Mouse (Mus musculus): ENCODE data around the gene Gucy1a1. TPM values are rescaled to one million over a fixed set of nuclear protein-coding genes. Genes with fewer than 3 reads are reported as not detected.
A peak's percentile ranks its signal among the peaks of the same experiment; 100 is the strongest.
"Not testable (repeated sequence)": the region's sequence is repeated elsewhere in the genome, so short reads cannot be mapped to it uniquely, and the experiment has no call there.

The Gucy1a1 gene
- not detected in 2 replicates for polyA plus RNA-seq (2012; ENCODE audit: insufficient read depth, insufficient read length, low replicate concordance, missing spikeins)

DNA sequence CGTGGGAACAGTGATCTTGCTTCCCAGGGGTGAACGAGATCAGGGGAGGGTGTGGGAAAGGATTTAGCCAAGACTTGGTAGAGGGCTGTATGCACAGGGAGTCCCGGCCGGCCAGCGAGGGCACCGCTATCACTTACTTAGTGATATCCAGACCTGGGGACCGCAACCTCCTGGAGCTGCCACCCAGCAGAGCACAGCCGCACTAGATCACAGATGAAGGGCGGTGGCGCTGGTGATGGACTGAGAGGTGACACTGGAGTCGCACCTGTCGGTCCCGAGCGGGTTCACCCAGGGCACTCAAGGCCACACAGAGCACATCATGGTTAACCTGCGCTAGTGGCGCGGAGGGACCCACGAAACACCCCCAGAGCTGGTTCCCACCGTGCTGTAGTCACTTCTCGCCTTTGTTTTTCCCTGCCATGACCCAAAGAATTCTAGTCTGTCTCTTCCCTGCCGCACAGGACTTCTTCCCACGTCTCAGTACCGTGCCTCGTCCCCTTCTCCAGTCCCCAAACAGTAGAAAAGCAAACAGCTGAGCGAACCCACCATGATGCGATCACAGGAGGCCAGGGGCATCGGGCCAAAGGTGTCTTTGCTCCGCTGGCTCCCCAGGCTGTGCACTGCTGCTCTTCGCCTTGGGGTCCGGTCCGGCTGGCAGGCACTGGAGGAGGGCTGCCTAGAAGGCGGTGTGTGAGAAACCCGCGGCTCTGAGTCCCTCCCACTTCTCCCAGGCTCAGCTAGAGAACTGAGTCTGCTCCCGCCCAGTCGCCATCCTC is at the start of gene Gucy1a1:
Gene Gucy1a1 (minus strand): TSS at position 664 of the 776 bp plus-strand sequence.
- H3K4me3 ChIP-seq (ENCODE audit: insufficient read depth, low read depth, low read length), result peak within 1 kb of the TSS; percentile 92
- TF ChIP-seq POLR2A (IDR thresholded peaks at IDR 0.05; ENCODE audit: insufficient read depth, low read depth, low read length) (0 out of 2 replicates have a peak, but pooled peaks have one; percentile 27), CTCF (IDR thresholded peaks at IDR 0.05; ENCODE audit: insufficient read depth, low read depth, low read length) (no peak)
- peaks cover 6% of the 10 kb centered on the region; the same call in 1 of the 2 replicates for H3K4me1 ChIP-seq (ENCODE audit: control insufficient read depth, insufficient read depth, low read length)
- H3K27ac ChIP-seq (ENCODE audit: insufficient read depth, low read depth, low read length), result peak within 1 kb of the TSS; percentile 86
- 1% methylated on average over 36 of the region's 36 CpGs for WGBS

GRCm38 (mm10) chr3:82191559-82192245 is 46.1 kb upstream of the Gucy1a1 start:
- Histone ChIP-seq H3K4me1 (ENCODE audit: control insufficient read depth, insufficient read depth, low read length) (no peaks in the 10 kb centered on the region), H3K4me3 (ENCODE audit: insufficient read depth, low read depth, low read length) (no peak overlapping the region), H3K27ac (ENCODE audit: insufficient read depth, low read depth, low read length) (no peak overlapping the region)
- WGBS, result 63% methylated on average over 1 of the region's 1 CpGs
- TF ChIP-seq POLR2A (IDR thresholded peaks at IDR 0.05; ENCODE audit: insufficient read depth, low read depth, low read length) (no peak), CTCF (IDR thresholded peaks at IDR 0.05; ENCODE audit: insufficient read depth, low read depth, low read length) (no peak)

DNA sequence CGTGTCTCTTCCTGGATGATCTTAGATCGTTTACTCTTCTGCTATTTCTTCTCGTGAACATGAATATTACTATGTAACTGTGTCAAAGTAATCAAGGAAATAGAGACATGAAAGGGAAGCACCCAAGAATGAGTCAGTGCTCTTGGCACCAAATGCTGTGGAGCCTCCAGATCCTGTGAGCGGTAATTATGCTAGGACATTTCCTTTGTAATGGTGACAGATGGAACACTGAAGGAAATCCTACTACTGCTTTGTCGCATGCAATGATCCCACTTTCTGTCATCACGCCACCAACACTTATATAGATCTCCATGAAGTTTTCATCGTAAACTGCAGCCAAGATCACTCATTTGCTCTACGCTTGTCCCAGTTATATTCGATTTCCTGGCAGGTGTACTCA is 40.0 kb upstream of the Gucy1a1 start:
- TF ChIP-seq POLR2A (IDR thresholded peaks at IDR 0.05; ENCODE audit: insufficient read depth, low read depth, low read length) (no peak), CTCF (IDR thresholded peaks at IDR 0.05; ENCODE audit: insufficient read depth, low read depth, low read length) (no peak)
- WGBS, result 53% methylated on average over 9 of the region's 9 CpGs
- Histone ChIP-seq H3K4me3 (ENCODE audit: insufficient read depth, low read depth, low read length) (no peak overlapping the region), H3K27ac (ENCODE audit: insufficient read depth, low read depth, low read length) (no peak overlapping the region), H3K4me1 (ENCODE audit: control insufficient read depth, insufficient read depth, low read length) (no peaks in the 10 kb centered on the region)

- Histone ChIP-seq H3K4me1 (ENCODE audit: control insufficient read depth, insufficient read depth, low read length) (no peaks in the 10 kb centered on the region), H3K27ac (ENCODE audit: insufficient read depth, low read depth, low read length) (no peak overlapping the region), H3K4me3 (ENCODE audit: insufficient read depth, low read depth, low read length) (no peak overlapping the region)
- TF ChIP-seq POLR2A (IDR thresholded peaks at IDR 0.05; ENCODE audit: insufficient read depth, low read depth, low read length), result no peak
- no peak for TF ChIP-seq CTCF (IDR thresholded peaks at IDR 0.05; ENCODE audit: insufficient read depth, low read depth, low read length)
Observed at GRCm38 (mm10) chr3:82181500-82181899, 35.9 kb upstream of the Gucy1a1 start.

DNA sequence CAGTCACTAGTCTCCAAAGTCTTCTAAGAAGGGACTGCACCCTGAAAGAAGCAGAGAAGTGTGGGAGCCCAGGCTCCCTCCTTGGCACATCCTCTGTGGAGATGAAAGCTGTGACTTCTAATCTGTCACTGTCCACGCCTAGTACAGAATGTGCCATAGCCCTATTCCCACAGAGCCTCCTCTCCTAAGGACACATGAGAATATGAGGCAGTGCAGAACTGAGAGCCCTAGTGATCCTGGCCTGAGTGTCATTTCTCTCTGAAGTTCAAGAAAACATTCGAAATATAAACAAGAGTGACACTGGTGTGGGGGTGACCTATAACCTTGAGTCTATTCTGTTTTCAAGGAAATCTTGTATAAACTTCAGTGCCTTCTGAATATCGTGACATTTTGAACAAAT is 34.7 kb upstream of the Gucy1a1 start:
- TF ChIP-seq CTCF (IDR thresholded peaks at IDR 0.05; ENCODE audit: insufficient read depth, low read depth, low read length) (no peak), POLR2A (IDR thresholded peaks at IDR 0.05; ENCODE audit: insufficient read depth, low read depth, low read length) (no peak)
- H3K27ac ChIP-seq (ENCODE audit: insufficient read depth, low read depth, low read length), result no peak overlapping the region
- 78% methylated on average over 3 of the region's 3 CpGs for WGBS
- no peaks in the 10 kb centered on the region for H3K4me1 ChIP-seq (ENCODE audit: control insufficient read depth, insufficient read depth, low read length)
- no peak overlapping the region for H3K4me3 ChIP-seq (ENCODE audit: insufficient read depth, low read depth, low read length)

GRCm38 (mm10) chr3:82175501-82175900 is 29.9 kb upstream of the Gucy1a1 start:
- WGBS, result 93% methylated on average over 1 of the region's 1 CpGs
- Histone ChIP-seq H3K4me3 (ENCODE audit: insufficient read depth, low read depth, low read length) (no peak overlapping the region), H3K27ac (ENCODE audit: insufficient read depth, low read depth, low read length) (no peak overlapping the region), H3K4me1 (ENCODE audit: control insufficient read depth, insufficient read depth, low read length) (no peaks in the 10 kb centered on the region)
- no peak for TF ChIP-seq CTCF (IDR thresholded peaks at IDR 0.05; ENCODE audit: insufficient read depth, low read depth, low read length)
- no peak for TF ChIP-seq POLR2A (IDR thresholded peaks at IDR 0.05; ENCODE audit: insufficient read depth, low read depth, low read length)

DNA sequence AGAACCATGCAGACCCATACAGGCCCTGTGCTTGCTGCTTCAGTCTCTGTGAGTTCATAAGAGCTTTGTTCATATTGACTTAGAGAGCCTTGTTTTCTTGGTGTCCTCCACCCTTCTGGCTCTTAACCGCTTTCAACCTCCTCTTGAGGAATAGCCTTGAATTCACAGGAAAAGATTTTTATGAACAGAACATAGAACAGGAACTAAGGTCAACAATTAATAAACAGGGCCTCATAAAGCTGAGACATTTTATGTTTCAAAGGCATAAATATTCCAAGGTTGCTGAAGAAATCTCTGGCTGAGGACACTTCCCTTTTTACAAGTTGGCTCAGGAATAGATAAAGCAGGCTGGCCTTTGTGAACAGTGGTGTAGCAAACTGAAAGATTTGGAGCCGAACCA is 21.5 kb upstream of the Gucy1a1 start:
- Histone ChIP-seq H3K4me3 (ENCODE audit: insufficient read depth, low read depth, low read length) (no peak overlapping the region), H3K27ac (ENCODE audit: insufficient read depth, low read depth, low read length) (no peak overlapping the region), H3K4me1 (ENCODE audit: control insufficient read depth, insufficient read depth, low read length) (no peaks in the 10 kb centered on the region)
- 94% methylated on average over 2 of the region's 2 CpGs for WGBS
- TF ChIP-seq POLR2A (IDR thresholded peaks at IDR 0.05; ENCODE audit: insufficient read depth, low read depth, low read length) (no peak), CTCF (IDR thresholded peaks at IDR 0.05; ENCODE audit: insufficient read depth, low read depth, low read length) (no peak)

DNA sequence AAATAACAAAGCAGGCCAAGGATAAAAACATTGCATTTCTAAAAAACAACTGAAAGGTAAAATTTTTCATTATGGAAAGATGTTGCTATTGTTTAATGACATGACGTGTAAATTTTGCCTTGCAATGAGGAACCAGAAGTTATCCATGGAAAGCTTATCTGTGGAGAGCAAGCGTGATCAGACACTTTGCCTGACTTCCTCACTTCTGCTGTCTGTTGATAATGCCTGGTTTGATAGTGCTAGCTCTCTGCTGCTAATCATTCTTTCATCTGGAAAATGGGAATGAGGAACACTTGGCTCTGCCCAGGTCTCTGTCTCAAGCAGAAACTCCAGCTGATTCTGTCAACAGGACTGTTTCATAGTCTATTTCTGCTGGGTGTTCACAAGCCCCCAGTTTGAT is 20.3 kb upstream of the Gucy1a1 start:
- Histone ChIP-seq H3K4me3 (ENCODE audit: insufficient read depth, low read depth, low read length) (no peak overlapping the region), H3K4me1 (ENCODE audit: control insufficient read depth, insufficient read depth, low read length) (no peaks in the 10 kb centered on the region), H3K27ac (ENCODE audit: insufficient read depth, low read depth, low read length) (no peak overlapping the region)
- WGBS, result 94% methylated on average over 2 of the region's 2 CpGs
- TF ChIP-seq CTCF (IDR thresholded peaks at IDR 0.05; ENCODE audit: insufficient read depth, low read depth, low read length), result no peak
- TF ChIP-seq POLR2A (IDR thresholded peaks at IDR 0.05; ENCODE audit: insufficient read depth, low read depth, low read length), result no peak

DNA sequence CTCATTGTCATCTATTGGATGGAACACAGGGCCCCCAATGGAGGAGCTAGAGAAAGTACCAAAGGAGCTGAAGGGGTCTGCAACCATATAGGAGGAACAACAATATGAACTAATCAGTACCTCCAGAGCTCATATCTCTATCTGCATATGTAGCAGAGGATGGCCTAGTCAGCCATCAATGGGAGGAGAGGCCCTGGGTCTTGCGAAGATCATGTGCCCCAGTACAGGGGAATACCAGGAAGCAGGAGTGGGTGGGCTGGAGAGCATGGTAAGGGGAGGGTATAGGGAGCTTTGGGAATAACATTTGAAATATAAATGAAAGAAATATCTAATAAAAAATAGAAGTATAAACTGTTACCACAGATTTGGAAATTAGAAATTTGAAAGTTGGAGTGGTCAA is 17.4 kb upstream of the Gucy1a1 start:
- not testable (repeated sequence) for H3K4me1 ChIP-seq (ENCODE audit: control insufficient read depth, insufficient read depth, low read length)
- WGBS, result 97% methylated on average over 1 of the region's 1 CpGs

More for the DNA sequence above, 17.4 kb upstream of the Gucy1a1 start:
- H3K27ac ChIP-seq (ENCODE audit: insufficient read depth, low read depth, low read length); H3K4me3 ChIP-seq (ENCODE audit: insufficient read depth, low read depth, low read length): not testable (repeated sequence)

Data from olfactory bulb, adult 2 months (tissue).